Mouse (Mus musculus) cerebellum, adult 2 months (tissue): ENCODE measurements at regions not wholly inside any gene's neighbourhood (a gene's known extent, or its start where the extent isn't known, plus 50 kb on each side); places are given as distances from the start of the nearest gene placed in this dataset.

Experiments
- CTCF ChIP-seq: fragments of 200-500 bp; IDR thresholded peaks from 2 replicates; pipeline ENCODE4 v1.5.1; 2011; ENCODE audit warnings: low read depth, mild to moderate bottlenecking, control low read depth, low read length, moderate library complexity, borderline replicate concordance; ENCODE audit not compliant: insufficient read depth
- POLR2A ChIP-seq: fragments of 200-500 bp; IDR thresholded peaks from 2 replicates; pipeline ENCODE4 v1.6.1; 2011; ENCODE audit warnings: low read length, control low read depth, borderline replicate concordance; ENCODE audit not compliant: insufficient read depth

DNA sequence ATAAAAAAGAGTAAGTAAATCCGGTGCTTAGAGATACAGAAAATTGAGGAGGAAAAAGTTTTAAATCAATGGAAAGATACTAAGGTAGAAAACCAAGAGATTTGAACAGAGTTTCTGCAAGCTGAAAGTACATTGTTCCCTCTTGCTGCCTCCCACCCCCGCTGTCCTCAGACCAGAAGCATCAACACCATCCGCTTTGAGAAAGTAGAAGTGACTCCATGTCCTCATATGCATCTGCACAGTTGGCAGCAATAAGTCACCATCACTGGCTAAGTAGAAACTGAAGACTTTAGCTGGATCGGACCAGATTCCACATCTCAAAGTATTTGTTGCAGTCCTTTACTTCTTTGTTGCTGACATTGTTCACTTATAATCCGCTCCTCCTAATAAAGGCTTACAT is 250.1 kb upstream of the Kcnq5 start:
- no peak for TF ChIP-seq CTCF
- no peak for TF ChIP-seq POLR2A
